Mouse (Mus musculus) left cerebral cortex, postnatal 36 days (tissue): ENCODE data around the gene Cacna2d2. TPM values are rescaled to one million over a fixed set of nuclear protein-coding genes. Genes with fewer than 3 reads are reported as not detected.
"Not testable (repeated sequence)": the region's sequence is repeated elsewhere in the genome, so short reads cannot be mapped to it uniquely, and the experiment has no call there.

ENCODE experiments used
- DNase-seq, 2 experiments: peaks; one replicate each; pipeline ENCODE4 v3.0.0; 2021 to 2022; ENCODE audit warnings: low spot score in 2 of 2, mixed read lengths in 1 of 2
- intact Hi-C: fragments of 180-260 bp; cut with DNase I; formaldehyde crosslinking; loops from one replicate; pipeline ENCODE4 v1.15.1; 2025
- total RNA-seq, 2 experiments: library from RNA; stranded (reverse); gene quantifications; 2 replicates each; pipeline ENCODE4 v1.2.3; 2021

Cacna2d2 gene
- total RNA-seq, 2 experiments from 2014 or later, result 23.0 to 38.4 TPM

- intact Hi-C loops, result no loop called here
- DNase-seq, result no peak
Measured at GRCm38 (mm10) chr9:107549297-107550074, 150.1 kb downstream of the Cacna2d2 start.

GRCm38 (mm10) chr9:107550491-107551116 lies 151.2 kb downstream of the Cacna2d2 start:
- no peak for DNase-seq
- intact Hi-C loops, result no loop called here

- intact Hi-C loops, result no loop called here
- no peak for DNase-seq
Measured at GRCm38 (mm10) chr9:107551117-107551889, 151.9 kb downstream of the Cacna2d2 start, which contains the start of gene Rassf1. TSS of gene Rassf1 (plus strand) at chr9:107551555.

GRCm38 (mm10) chr9:107551890-107552355 lies 152.5 kb downstream of the Cacna2d2 start:
- intact Hi-C loops, result no loop called here

GRCm38 (mm10) chr9:107552690-107553393 lies 153.4 kb downstream of the Cacna2d2 start:
- no peak for DNase-seq
- intact Hi-C loops, result no loop called here

More at GRCm38 (mm10) chr9:107551890-107552355, 152.5 kb downstream of the Cacna2d2 start:
- DNase-seq, result no peak

- intact Hi-C loops, result no loop called here
- DNase-seq, result peak in 1 of 2 experiments; percentile 54
Measured at GRCm38 (mm10) chr9:107553541-107554318, 154.3 kb downstream of the Cacna2d2 start.

- DNase-seq, result peak; percentile 94 to 95
- intact Hi-C loops, result no loop called here
Measured at GRCm38 (mm10) chr9:107554319-107554825, 155.0 kb downstream of the Cacna2d2 start.

GRCm38 (mm10) chr9:107555031-107555457 lies 155.6 kb downstream of the Cacna2d2 start:
- intact Hi-C loops, result no loop called here
- DNase-seq, result no peak

GRCm38 (mm10) chr9:107555701-107556100 lies 156.3 kb downstream of the Cacna2d2 start:
- intact Hi-C loops, result no loop called here
- DNase-seq, result no peak

GRCm38 (mm10) chr9:107556346-107556745 lies 156.9 kb downstream of the Cacna2d2 start:
- no peak for DNase-seq
- intact Hi-C loops, result no loop called here

- DNase-seq, result peak; percentile 95 to 96
- intact Hi-C loops, result no loop called here
Measured at GRCm38 (mm10) chr9:107563029-107563581, 163.7 kb downstream of the Cacna2d2 start, which contains the start of gene Tusc2. TSS of gene Tusc2 (plus strand) at chr9:107563255.

- intact Hi-C loops, result not testable (repeated sequence)
Measured at GRCm38 (mm10) chr9:107565556-107565955, 166.1 kb downstream of the Cacna2d2 start.

GRCm38 (mm10) chr9:107566041-107566709 lies 166.8 kb downstream of the Cacna2d2 start:
- intact Hi-C loops, result no loop called here
- DNase-seq, result peak; percentile 62 to 73

More at GRCm38 (mm10) chr9:107565556-107565955, 166.1 kb downstream of the Cacna2d2 start:
- DNase-seq, result not testable (repeated sequence)

GRCm38 (mm10) chr9:107566855-107567254 lies 167.4 kb downstream of the Cacna2d2 start:
- intact Hi-C loops, result no loop called here
- no peak for DNase-seq

GRCm38 (mm10) chr9:107567702-107568319 lies 168.4 kb downstream of the Cacna2d2 start, which contains the start of gene Hyal2:
TSS of gene Hyal2 (plus strand) at chr9:107567945.
- no peak for DNase-seq
- intact Hi-C loops, result no loop called here

GRCm38 (mm10) chr9:107568331-107569261 lies 169.2 kb downstream of the Cacna2d2 start:
- peak; percentile 78 to 84 for DNase-seq
- intact Hi-C loops, result no loop called here
